ENCODE assay signal across 9 mouse cellular contexts in the genomic region with DNA sequence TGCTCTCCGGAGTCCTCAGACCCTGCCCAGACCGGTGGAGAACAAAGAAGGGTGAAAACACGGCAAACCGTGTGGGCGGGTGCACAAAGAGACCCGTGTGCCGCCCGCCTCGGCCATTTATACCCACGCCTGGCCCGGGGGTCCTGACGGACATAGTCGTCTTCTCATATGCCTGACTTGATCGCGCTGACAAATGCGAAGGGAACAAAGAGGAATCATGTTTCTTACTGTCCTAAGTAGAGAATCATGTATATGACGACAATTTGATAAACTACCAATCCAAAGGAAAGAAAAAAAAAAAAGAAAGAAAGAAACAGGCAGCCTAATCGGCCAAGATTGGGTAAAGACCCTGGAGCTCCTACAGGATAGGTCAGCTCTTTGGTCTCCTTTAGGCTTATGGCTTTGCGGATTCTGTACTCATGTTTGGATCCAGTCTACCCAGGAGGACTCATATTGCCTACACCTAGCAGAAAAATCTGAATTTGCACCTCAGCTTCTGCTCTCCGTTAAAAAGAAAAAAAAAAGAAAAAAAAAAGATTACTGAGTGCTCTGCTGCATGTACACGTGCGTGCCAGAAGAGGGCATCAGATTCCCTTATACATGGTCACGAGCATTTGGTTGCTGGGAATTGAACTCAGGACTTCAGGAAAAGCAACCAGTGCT. TPM values are rescaled to one million over a fixed set of nuclear protein-coding genes. Genes with fewer than 3 reads are reported as not detected.
A peak's percentile ranks its signal among the peaks of the same experiment; 100 is the strongest.
DNase-seq lines count a peak whose midpoint lies in the region; ATAC-seq and TF ChIP-seq lines count a peak whose summit lies in the region.
"Had no signal": no experiment of that assay in that cellular context is flagged by ENCODE, and none has a peak within 500 bp of the region (broad histone marks: within the 10 kb centered on the region; RNA-seq: fewer than 3 reads in every experiment).

No protein-coding gene starts in this region.

- no peaks in the 10 kb centered on the region for H3K4me1 ChIP-seq in ES-Bruce4 (ENCODE audit: control insufficient read depth, insufficient read depth, low read length)
- peaks cover 14% of the 10 kb centered on the region for H3K4me1 ChIP-seq in forebrain, embryonic 12.5 days
- peaks cover 8% of the 10 kb centered on the region for H3K4me1 ChIP-seq in liver, postnatal 0 days (ENCODE audit: insufficient read depth)
- peaks cover 20% of the 10 kb centered on the region for H3K4me1 ChIP-seq in neural tube, embryonic 13.5 days (replicated peaks)
- peaks cover 4% of the 10 kb centered on the region; the same call in 1 of the 2 replicates for H3K4me1 ChIP-seq in testis, adult 2 months (ENCODE audit: control insufficient read depth, insufficient read depth, low read length)

- peaks cover 26% of the 10 kb centered on the region for H3K36me3 ChIP-seq in ES-Bruce4 (ENCODE audit: control insufficient read depth, insufficient read depth, low read length, poor library complexity, severe bottlenecking)
- peaks cover 18% of the 10 kb centered on the region for H3K36me3 ChIP-seq in forebrain, embryonic 12.5 days (replicated peaks)
- H3K36me3 ChIP-seq in liver, postnatal 0 days (replicated peaks; ENCODE audit: insufficient read depth, low read length), result peaks cover 5% of the 10 kb centered on the region; the same call in 1 of the 2 replicates
- H3K36me3 ChIP-seq in neural tube, embryonic 13.5 days, result peaks cover 30% of the 10 kb centered on the region
- no peaks in the 10 kb centered on the region for H3K36me3 ChIP-seq in testis, adult 2 months (ENCODE audit: control insufficient read depth, insufficient read depth, low read length)

- peak; percentile 97 for TF ChIP-seq POLR2A in ES-Bruce4 (IDR thresholded peaks at IDR 0.05; ENCODE audit: insufficient read depth, low read length)
- TF ChIP-seq POLR2A in testis, adult 2 months (IDR thresholded peaks at IDR 0.05; ENCODE audit: control insufficient read depth, low read depth, low read length), result peak; percentile 99

- H3K4me2 ChIP-seq in forebrain, embryonic 12.5 days, result peak overlapping the region; percentile 73
- peak overlapping the region; percentile 93 for H3K4me2 ChIP-seq in liver, postnatal 0 days (ENCODE audit: low read depth, low read length)
- H3K4me2 ChIP-seq in neural tube, embryonic 13.5 days, result peak overlapping the region; percentile 98

- H3K4me3 ChIP-seq in ES-Bruce4 (ENCODE audit: low read depth, low read length), result peak overlapping the region; percentile 96
- H3K4me3 ChIP-seq in forebrain, embryonic 12.5 days (replicated peaks), result peak overlapping the region; percentile 95
- peak overlapping the region; percentile 93 for H3K4me3 ChIP-seq in liver, postnatal 0 days (ENCODE audit: low read depth, low read length)
- peak overlapping the region; percentile 98 for H3K4me3 ChIP-seq in neural tube, embryonic 13.5 days
- peak overlapping the region; percentile 97 for H3K4me3 ChIP-seq in testis, adult 2 months (ENCODE audit: control insufficient read depth, low read depth, low read length)

- TF ChIP-seq EP300 in ES-Bruce4 (IDR thresholded peaks at IDR 0.05; ENCODE audit: insufficient read depth, low read depth, low read length), result no peak
- peak; percentile 92 for TF ChIP-seq EP300 in liver, postnatal 0 days (IDR thresholded peaks at IDR 0.05; ENCODE audit: low read depth)

- ATAC-seq in cerebellum, adult (ENCODE audit: insufficient number of reproducible peaks, low FRiP score, low TSS enrichment), result peak; percentile 83; the same call in 1 of the 2 replicates
- peak; percentile 90 for ATAC-seq in forebrain, embryonic 12.5 days (ENCODE audit: low FRiP score)
- peak; percentile 76 for ATAC-seq in liver, postnatal 0 days
- peak; percentile 78 for ATAC-seq in neural tube, embryonic 13.5 days (ENCODE audit: low read depth)

- peak overlapping the region; percentile 99 for H3K9ac ChIP-seq in ES-Bruce4 (ENCODE audit: low read depth, poor library complexity, severe bottlenecking)
- peak overlapping the region; percentile 95 for H3K9ac ChIP-seq in forebrain, embryonic 12.5 days
- H3K9ac ChIP-seq in liver, postnatal 0 days (replicated peaks), result peak overlapping the region; percentile 87
- H3K9ac ChIP-seq in neural tube, embryonic 13.5 days, result peak overlapping the region; percentile 100

- intact Hi-C loops in heart, postnatal 10 days (cut with DNase I), result loop anchor here (1.0 kb wide), 1 partner anchor 28 kb away; no protein-coding TSS in a partner anchor

- H3K27me3 ChIP-seq in ES-Bruce4 (ENCODE audit: control insufficient read depth, insufficient read depth, low read length, poor library complexity, severe bottlenecking), result no peaks in the 10 kb centered on the region
- H3K27me3 ChIP-seq in forebrain, embryonic 12.5 days, result peaks cover 22% of the 10 kb centered on the region
- H3K27me3 ChIP-seq in liver, postnatal 0 days (ENCODE audit: insufficient read depth, low read length), result peaks cover 6% of the 10 kb centered on the region; the same call in 1 of the 2 replicates
- H3K27me3 ChIP-seq in neural tube, embryonic 13.5 days, result peaks cover 21% of the 10 kb centered on the region
- no peaks in the 10 kb centered on the region for H3K27me3 ChIP-seq in testis, adult 2 months (ENCODE audit: control insufficient read depth, insufficient read depth, low read length)

- DNase-seq in heart, postnatal 10 days, result peak; percentile 86 to 90
- peak; percentile 66 to 84 for DNase-seq in kidney, postnatal 36 days
- DNase-seq in liver, postnatal 0 days, result peak; percentile 85

- no peaks in the 10 kb centered on the region for H3K9me3 ChIP-seq in ES-Bruce4 (replicated peaks; ENCODE audit: control insufficient read depth, insufficient read depth, low read length, poor library complexity, severe bottlenecking)
- H3K9me3 ChIP-seq in forebrain, embryonic 12.5 days, result no peaks in the 10 kb centered on the region
- H3K9me3 ChIP-seq in liver, postnatal 0 days (ENCODE audit: low read length), result no peaks in the 10 kb centered on the region
- no peaks in the 10 kb centered on the region for H3K9me3 ChIP-seq in neural tube, embryonic 13.5 days

- TF ChIP-seq CTCF in ES-Bruce4 (IDR thresholded peaks at IDR 0.05; ENCODE audit: low read depth, low read length), result no peak
- peak; percentile 85 for TF ChIP-seq CTCF in liver, postnatal 0 days (IDR thresholded peaks at IDR 0.05; ENCODE audit: low read depth)
- TF ChIP-seq CTCF in testis, adult 2 months (IDR thresholded peaks at IDR 0.05; ENCODE audit: control insufficient read depth, insufficient read depth, insufficient replicate concordance, low read depth, low read length), result no peak

- WGBS in forebrain, embryonic 12.5 days, result under 1% methylated on average over 23 of the region's 23 CpGs
- WGBS in liver, postnatal 0 days (ENCODE audit: insufficient replicate concordance), result under 1% methylated on average over 23 of the region's 23 CpGs
- WGBS in neural tube, embryonic 13.5 days, result under 1% methylated on average over 23 of the region's 23 CpGs

- H3K27ac ChIP-seq in ES-Bruce4 (ENCODE audit: insufficient read depth, low read length), result peak overlapping the region; percentile 97
- H3K27ac ChIP-seq in forebrain, embryonic 12.5 days, result peak overlapping the region; percentile 93
- peak overlapping the region; percentile 74 for H3K27ac ChIP-seq in liver, postnatal 0 days (ENCODE audit: low read depth)
- peak overlapping the region; percentile 92 for H3K27ac ChIP-seq in neural tube, embryonic 13.5 days (replicated peaks)
- H3K27ac ChIP-seq in testis, adult 2 months (ENCODE audit: control insufficient read depth, insufficient read depth, low read depth, low read length), result peak overlapping the region; percentile 90

RNA-seq across cellular contexts. Expression of gene Hspa1b, which starts 6.5 kb away (rescaled TPM):
- 2.6 and 3.0 TPM in 2 replicates for polyA plus RNA-seq in ES-Bruce4 (2011; ENCODE audit: insufficient read depth, insufficient read length, low read depth, missing spikeins)
- 0.11 and 0.21 TPM in 2 replicates for polyA plus RNA-seq in forebrain, embryonic 12.5 days (2016; fragmentation: Nextera tagmentation; extraction: Ambion mirVana)
- total RNA-seq in heart, postnatal 10 days (2021), result 1 to 10 TPM; 3.9 to 4.5 TPM
- polyA plus RNA-seq in liver, postnatal 0 days (2015; fragmentation: Nextera tagmentation; extraction: Ambion mirVana), result 0.06 and 0.12 TPM in 2 replicates
- polyA plus RNA-seq in neural tube, embryonic 13.5 days (2015; fragmentation: Nextera tagmentation; extraction: Ambion mirVana), result 0.38 and 0.47 TPM in 2 replicates
- 2.6 and 5.2 TPM in 2 replicates for polyA plus RNA-seq in testis, adult 2 months (2012; rRNA removed)

RNA-seq across cellular contexts. Expression of gene Gm20481, which starts 17.2 kb away (rescaled TPM):
- polyA plus RNA-seq in ES-Bruce4 (2011; ENCODE audit: insufficient read depth, insufficient read length, low read depth, missing spikeins), result not detected in 2 replicates
- polyA plus RNA-seq in forebrain, embryonic 12.5 days (2016; fragmentation: Nextera tagmentation; extraction: Ambion mirVana), result not detected in 2 replicates
- total RNA-seq in heart, postnatal 10 days (2021), result not detected
- polyA plus RNA-seq in liver, postnatal 0 days (2015; fragmentation: Nextera tagmentation; extraction: Ambion mirVana), result 0.28 TPM in 1 of 2 replicates, not detected in the other
- not detected in 2 replicates for polyA plus RNA-seq in neural tube, embryonic 13.5 days (2015; fragmentation: Nextera tagmentation; extraction: Ambion mirVana)
- polyA plus RNA-seq in testis, adult 2 months (2012; rRNA removed), result not detected in 2 replicates
- total RNA-seq: layer of hippocampus, adult 8-10 months had no signal

RNA-seq across cellular contexts. Expression of gene Hspa1a, which starts 19.4 kb away (rescaled TPM):
- 1.9 and 2.5 TPM in 2 replicates for polyA plus RNA-seq in ES-Bruce4 (2011; ENCODE audit: insufficient read depth, insufficient read length, low read depth, missing spikeins)
- 2.0 and 2.3 TPM in 2 replicates for polyA plus RNA-seq in forebrain, embryonic 12.5 days (2016; fragmentation: Nextera tagmentation; extraction: Ambion mirVana)
- 1 to 10 TPM; 2.6 TPM for total RNA-seq in heart, postnatal 10 days (2021)
- 0.46 and 0.59 TPM in 2 replicates for polyA plus RNA-seq in liver, postnatal 0 days (2015; fragmentation: Nextera tagmentation; extraction: Ambion mirVana)
- 6.0 and 6.3 TPM in 2 replicates for polyA plus RNA-seq in neural tube, embryonic 13.5 days (2015; fragmentation: Nextera tagmentation; extraction: Ambion mirVana)
- 4.4 and 5.5 TPM in 2 replicates for polyA plus RNA-seq in testis, adult 2 months (2012; rRNA removed)

RNA-seq across cellular contexts. Expression of gene Hspa1l, which starts 20.0 kb away (rescaled TPM):
- 0.25 TPM in 1 of 2 replicates, not detected in the other for polyA plus RNA-seq in ES-Bruce4 (2011; ENCODE audit: insufficient read depth, insufficient read length, low read depth, missing spikeins)
- polyA plus RNA-seq in forebrain, embryonic 12.5 days (2016; fragmentation: Nextera tagmentation; extraction: Ambion mirVana), result 1.2 and 1.3 TPM in 2 replicates
- total RNA-seq in heart, postnatal 10 days (2021), result 1 to 10 TPM; 4.0 to 4.1 TPM
- 0.18 TPM in 1 of 2 replicates, not detected in the other for polyA plus RNA-seq in liver, postnatal 0 days (2015; fragmentation: Nextera tagmentation; extraction: Ambion mirVana)
- 1.5 and 2.2 TPM in 2 replicates for polyA plus RNA-seq in neural tube, embryonic 13.5 days (2015; fragmentation: Nextera tagmentation; extraction: Ambion mirVana)
- polyA plus RNA-seq in testis, adult 2 months (2012; rRNA removed), result 718 and 731 TPM in 2 replicates

RNA-seq across cellular contexts. Expression of gene Neu1, which starts 21.5 kb away (rescaled TPM):
- polyA plus RNA-seq in ES-Bruce4 (2011; ENCODE audit: insufficient read depth, insufficient read length, low read depth, missing spikeins), result 13.6 and 15.1 TPM in 2 replicates
- polyA plus RNA-seq in forebrain, embryonic 12.5 days (2016; fragmentation: Nextera tagmentation; extraction: Ambion mirVana), result 16.2 and 16.9 TPM in 2 replicates
- 10 to 100 TPM; 12.2 to 12.6 TPM for total RNA-seq in heart, postnatal 10 days (2021)
- 35.6 and 40.3 TPM in 2 replicates for polyA plus RNA-seq in liver, postnatal 0 days (2015; fragmentation: Nextera tagmentation; extraction: Ambion mirVana)
- 30.2 and 30.6 TPM in 2 replicates for polyA plus RNA-seq in neural tube, embryonic 13.5 days (2015; fragmentation: Nextera tagmentation; extraction: Ambion mirVana)
- 4.1 and 7.9 TPM in 2 replicates for polyA plus RNA-seq in testis, adult 2 months (2012; rRNA removed)

Comparison
In these comparisons a context has a peak if more than half of its experiments do, and no peak if none do; other contexts are left out.
1. Peak in every context shown above with its lines: DNase-seq, ATAC-seq, H3K4me3 ChIP-seq and H3K27ac ChIP-seq.